Mouse (Mus musculus) ES-E14 (cell line): ENCODE data around the gene Krt1.

Source experiments
- HCFC1 ChIP-seq: IDR thresholded peaks from 2 replicates; pipeline ENCODE4 v1.6.1; 2012; ENCODE audit warnings: low read length, inconsistent platforms, borderline replicate concordance; ENCODE audit not compliant: insufficient read depth
- MAFK ChIP-seq: IDR thresholded peaks from 2 replicates; pipeline ENCODE4 v1.6.1; 2014; ENCODE audit warnings: mild to moderate bottlenecking, low read depth, low read length, inconsistent platforms; ENCODE audit not compliant: insufficient read depth
- ZC3H11A ChIP-seq: IDR thresholded peaks from 2 replicates; pipeline ENCODE4 v1.6.1; 2012; ENCODE audit warnings: low read depth, mild to moderate bottlenecking, inconsistent platforms, low read length, borderline replicate concordance
- ZNF384 ChIP-seq: IDR thresholded peaks from 2 replicates; pipeline ENCODE4 v1.6.1; 2012; ENCODE audit warnings: low read depth, low read length, inconsistent platforms

GRCm38 (mm10) chr15:101843192-101843591, 7.4 kb downstream of the Krt1 start:
- no peak for TF ChIP-seq ZC3H11A
- TF ChIP-seq MAFK, result no peak
- TF ChIP-seq HCFC1, result no peak
- no peak for TF ChIP-seq ZNF384
